Mouse (Mus musculus) embryonic facial prominence, embryonic 11.5 days (tissue): ENCODE results near the gene Gm7954. TPM values are rescaled to one million over a fixed set of nuclear protein-coding genes. Genes with fewer than 3 reads are reported as not detected.
"Not testable (repeated sequence)": the region's sequence is repeated elsewhere in the genome, so short reads cannot be mapped to it uniquely, and the experiment has no call there.

Experiments used
- ATAC-seq: fragments of 200-750 bp; cut with Nextera tagmentation; replicated peaks from 2 replicates; pipeline ENCODE4 v1.8.0; 2017; ENCODE audit warnings: low read depth; ENCODE audit not compliant: insufficient number of reproducible peaks, low FRiP score, low TSS enrichment
- DNase-seq: peaks from one replicate; pipeline ENCODE4 v3.0.0-alpha.2; 2015; ENCODE audit warnings: low spot score
- H3K27ac ChIP-seq: fragments of 300-500 bp; sonication (generic); replicated peaks from 2 replicates; pipeline ENCODE4 v1.5.1; 2014; ENCODE audit warnings: mild to moderate bottlenecking, low read depth, low read length, control low read depth
- H3K27me3 ChIP-seq: fragments of 300-500 bp; sonication (generic); 2 replicates; pipeline ENCODE4 v1.6.1; 2014; ENCODE audit warnings: mild to moderate bottlenecking, low read length, moderate library complexity, mixed read lengths; ENCODE audit not compliant: control insufficient read depth, insufficient read depth
- H3K36me3 ChIP-seq: fragments of 300-500 bp; sonication (generic); replicated peaks from 2 replicates; pipeline ENCODE4 v1.6.1; 2014; ENCODE audit warnings: low read depth, mild to moderate bottlenecking, low read length, moderate library complexity, mixed read lengths; ENCODE audit not compliant: control insufficient read depth, insufficient read depth
- H3K4me1 ChIP-seq: fragments of 300-500 bp; sonication (generic); 2 replicates; pipeline ENCODE4 v1.6.1; 2014; ENCODE audit warnings: low read length, mixed read lengths; ENCODE audit not compliant: control insufficient read depth, insufficient read depth
- H3K4me2 ChIP-seq: fragments of 300-500 bp; sonication (generic); 2 replicates; pipeline ENCODE4 v1.6.1; 2014; ENCODE audit warnings: low read depth, mild to moderate bottlenecking, control low read depth, low read length, moderate library complexity
- H3K4me3 ChIP-seq: fragments of 300-500 bp; sonication (generic); 2 replicates; pipeline ENCODE4 v1.5.1; 2014; ENCODE audit warnings: low read depth, low read length, control low read depth
- H3K9ac ChIP-seq: fragments of 300-500 bp; sonication (generic); replicated peaks from 2 replicates; pipeline ENCODE4 v1.6.1; 2014; ENCODE audit warnings: mild to moderate bottlenecking, control low read depth, low read length
- H3K9me3 ChIP-seq: fragments of 300-500 bp; sonication (generic); replicated peaks from 2 replicates; pipeline ENCODE4 v1.6.1; 2016; ENCODE audit warnings: mild to moderate bottlenecking, low read length, inconsistent platforms, mixed read lengths; ENCODE audit not compliant: control insufficient read depth
- WGBS: fragments of 180-500 bp; shearing (Covaris S2); extraction: QIAGEN DNeasy Blood & Tissue Kit; methylation state at CpG from one replicate; pipeline ENCODE4 v1.1.7; 2014; 5-methylcytosine and 5-hydroxymethylcytosine counted together
- polyA plus RNA-seq: library from polyadenylated mRNA; unstranded; fragments of >200 nt; fragmentation: Nextera tagmentation; extraction: Ambion mirVana; gene quantifications from 2 replicates; pipeline ENCODE4 v1.2.1, GENCODE M21; 2014

Gm7954 gene
- not detected in 2 replicates for polyA plus RNA-seq

GRCm38 (mm10) chr14:41453418-41453817 is at the start of gene Gm7954:
TSS of gene Gm7954 (minus strand) at chr14:41453518.
- not testable (repeated sequence) for H3K9me3 ChIP-seq, H3K4me2 ChIP-seq, H3K27ac ChIP-seq, H3K36me3 ChIP-seq, H3K9ac ChIP-seq, ATAC-seq, H3K4me1 ChIP-seq, H3K4me3 ChIP-seq, DNase-seq, H3K27me3 ChIP-seq
- no CpG with 5 or more reads among the region's 2 CpGs for WGBS

GRCm38 (mm10) chr14:41489385-41489784 is 36.1 kb upstream of the Gm7954 start, which contains the start of gene Gm3486:
TSS of gene Gm3486 (minus strand) at chr14:41489485.
- not testable (repeated sequence) for H3K4me3 ChIP-seq, H3K36me3 ChIP-seq, H3K9me3 ChIP-seq, H3K27ac ChIP-seq, ATAC-seq, H3K27me3 ChIP-seq, H3K4me2 ChIP-seq, DNase-seq, H3K4me1 ChIP-seq, H3K9ac ChIP-seq

DNA sequence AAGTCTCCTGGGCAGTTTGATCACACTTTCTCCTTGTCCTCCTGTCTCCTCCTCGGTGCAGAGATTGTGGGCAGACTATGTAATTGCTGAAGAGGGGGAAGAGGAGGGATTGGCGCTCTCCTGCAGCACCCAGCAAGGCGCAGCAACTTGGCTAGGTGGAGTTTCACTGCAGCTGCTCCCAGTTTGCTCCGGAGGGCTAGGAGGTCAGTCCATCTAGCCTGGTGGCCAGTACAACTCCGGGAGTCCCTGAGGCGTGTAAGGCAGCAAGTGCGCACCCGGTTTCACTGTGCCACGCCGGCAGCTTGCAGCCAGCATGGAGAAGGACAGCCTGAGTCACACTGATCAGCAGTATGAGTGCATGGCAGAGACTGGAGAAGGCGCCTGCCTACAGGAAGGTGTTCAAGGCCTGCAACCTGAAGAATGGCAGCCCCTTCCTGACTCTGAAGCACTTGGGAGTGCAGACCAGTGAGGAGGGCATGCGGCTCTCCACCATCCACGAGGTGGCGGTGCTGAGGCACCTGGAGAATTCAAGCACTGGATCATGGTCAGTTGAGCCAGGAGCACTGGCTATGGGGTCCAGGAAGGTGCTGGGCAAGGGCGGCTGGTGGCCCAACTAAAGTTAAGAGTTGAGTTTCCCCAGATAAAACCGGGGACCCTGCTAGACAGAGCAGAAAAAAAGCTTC is 27.8 kb downstream of the Gm7954 start:
- H3K4me2 ChIP-seq, ATAC-seq, H3K27ac ChIP-seq, H3K27me3 ChIP-seq, H3K4me3 ChIP-seq, H3K36me3 ChIP-seq, H3K9me3 ChIP-seq, H3K9ac ChIP-seq, H3K4me1 ChIP-seq: not testable (repeated sequence)
- DNase-seq = peak; percentile 23
- WGBS = 13% methylated on average over 10 of the region's 16 CpGs

DNA sequence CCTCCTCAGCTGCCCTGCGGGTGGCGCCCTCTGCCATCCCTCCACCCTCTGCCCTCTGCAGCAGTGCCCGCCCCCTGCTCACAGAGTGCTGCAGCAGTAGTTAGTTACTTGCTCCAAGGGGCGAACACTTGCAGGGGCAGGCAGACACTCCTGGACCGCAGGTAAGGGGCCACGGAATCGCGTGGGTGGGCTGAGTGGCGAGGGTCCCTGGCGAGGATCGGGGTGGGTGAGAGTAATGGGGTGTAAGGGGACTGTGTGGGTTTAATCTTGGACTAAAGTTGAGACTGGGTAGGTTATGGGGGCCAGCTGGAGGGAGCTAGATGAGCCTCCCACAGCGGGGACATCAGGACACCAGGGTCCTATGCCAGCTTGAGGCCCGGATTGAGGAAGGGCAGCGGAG is 28.6 kb downstream of the Gm7954 start:
- not testable (repeated sequence) for H3K4me2 ChIP-seq, H3K36me3 ChIP-seq, H3K27me3 ChIP-seq, H3K4me3 ChIP-seq, H3K9ac ChIP-seq, H3K27ac ChIP-seq, H3K9me3 ChIP-seq, H3K4me1 ChIP-seq, ATAC-seq, DNase-seq
- WGBS = 11% methylated on average over 9 of the region's 14 CpGs

DNA sequence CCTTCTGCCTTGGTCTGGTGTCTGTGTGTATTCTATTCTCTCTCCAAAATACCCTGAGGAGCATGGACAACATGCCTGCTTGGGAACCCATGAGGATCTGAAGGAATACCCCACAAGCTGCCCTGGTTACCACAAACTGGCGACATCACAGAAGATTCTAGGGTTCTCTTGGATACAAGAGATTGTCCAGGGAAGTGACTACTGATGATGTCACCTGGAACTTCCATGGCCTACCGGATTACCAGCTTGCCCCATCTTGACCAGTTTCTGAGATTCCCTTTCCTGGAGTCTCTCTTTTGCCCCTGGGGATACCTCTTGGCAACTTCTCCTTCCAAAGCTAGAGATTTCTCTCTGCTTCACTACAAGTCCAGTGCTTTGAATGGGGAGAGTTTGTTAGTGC is 45.1 kb downstream of the Gm7954 start, which contains the start of gene Gm6482:
TSS of gene Gm6482 (minus strand) at position 101 of the 400 bp plus-strand sequence.
- not testable (repeated sequence) for H3K4me1 ChIP-seq, H3K36me3 ChIP-seq, ATAC-seq, H3K27me3 ChIP-seq, H3K27ac ChIP-seq, H3K9ac ChIP-seq, H3K9me3 ChIP-seq, H3K4me3 ChIP-seq, DNase-seq, H3K4me2 ChIP-seq
- no CpG with 5 or more reads among the region's 2 CpGs for WGBS

Other genes with a start within 250 kb of the Gm7954 start
- gene Gm2832, start 174.7 kb downstream of the Gm7954 start, polyA plus RNA-seq = 0.11 TPM in 2 replicates
- gene Gm5798, start 104.9 kb downstream of the Gm7954 start, polyA plus RNA-seq = not detected in 2 replicates
- not detected in 2 replicates for gene Gm7945, start 67.1 kb downstream of the Gm7954 start, polyA plus RNA-seq
- gene Gm6482, start 45.2 kb downstream of the Gm7954 start, polyA plus RNA-seq = not detected in 2 replicates
- gene Gm3486, start 36.0 kb upstream of the Gm7954 start, polyA plus RNA-seq = not detected in 2 replicates
- not detected in 2 replicates for gene Gm7970, start 102.1 kb upstream of the Gm7954 start, polyA plus RNA-seq
- not detected in 2 replicates for gene 1700049E17Rik2, start 119.7 kb upstream of the Gm7954 start, polyA plus RNA-seq
- gene Gm3072, start 171.1 kb upstream of the Gm7954 start, polyA plus RNA-seq = not detected in 2 replicates
- gene Gm3676, start 193.0 kb upstream of the Gm7954 start, polyA plus RNA-seq = not detected in 2 replicates
- gene Gm8068, start 248.4 kb upstream of the Gm7954 start, polyA plus RNA-seq = not detected in 2 replicates